Comparison of ENCODE assay signal across 18 mouse cellular contexts in the genomic region with DNA sequence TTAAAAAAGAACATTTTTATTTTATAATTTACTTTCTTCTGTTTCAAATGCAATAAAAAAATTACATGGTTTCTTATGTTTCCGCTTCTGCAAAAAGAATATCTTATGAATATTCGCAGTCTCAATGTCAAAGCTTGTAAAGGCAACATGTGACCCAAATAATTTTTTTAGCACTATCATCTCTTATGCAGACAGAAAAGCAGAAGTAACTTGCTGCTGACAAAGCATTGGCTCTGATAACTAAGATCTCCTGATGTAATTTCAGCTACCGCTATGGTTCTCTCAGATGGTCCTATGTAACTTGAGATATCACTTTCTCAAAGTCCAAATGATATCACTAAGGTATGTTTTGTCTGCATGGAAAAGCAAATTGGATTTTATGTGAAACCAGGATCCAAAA.
A peak's percentile ranks its signal among the peaks of the same experiment; 100 is the strongest.
DNase-seq lines count a peak whose midpoint lies in the region; ATAC-seq lines count a peak whose summit lies in the region.
"Had no signal": no experiment of that assay in that cellular context is flagged by ENCODE, and none has a peak within 500 bp of the region (broad histone marks: within the 10 kb centered on the region; RNA-seq: fewer than 3 reads in every experiment).

No protein-coding gene starts in this region.

- DNase-seq in frontal cortex, adult 2 months (ENCODE audit: extremely low spot score in 1 of 2, low spot score in 1 of 2) = no peak
- peak; percentile 15 for DNase-seq in MEL-GATA-1-ER (ENCODE audit: extremely low read depth, low read depth)
- no peak for DNase-seq in MN1 (ENCODE audit: low spot score)
- DNase-seq in left cerebral cortex, postnatal 36 days (ENCODE audit: low spot score in 2 of 2) = no peak
- DNase-seq: adrenal gland, adult 8-10 months; adrenal gland, postnatal 14 days; adrenal gland, postnatal 36 days; cerebellum, adult 11 months; cerebellum, adult 18-20 months; cerebellum, adult 8-10 months; cerebellum, adult 9-11 months; cerebellum, postnatal 14 days; cerebellum, postnatal 36 days; embryo, embryonic 11 days had no signal

- intact Hi-C loops in left cerebral cortex, postnatal 36 days (cut with DNase I) = no loop called here

- ATAC-seq in frontal cortex, adult (ENCODE audit: low TSS enrichment) = peak; percentile 62
- ATAC-seq: activated CD4-positive, CD25-positive, alpha-beta regulatory T cell, adult 4 months; forebrain, embryonic 14.5 days; Patski had no signal
